Mouse (Mus musculus): ENCODE results near the gene Itgb1bp1.
A peak's percentile ranks its signal among the peaks of the same experiment; 100 is the strongest.

The Itgb1bp1 gene

DNA sequence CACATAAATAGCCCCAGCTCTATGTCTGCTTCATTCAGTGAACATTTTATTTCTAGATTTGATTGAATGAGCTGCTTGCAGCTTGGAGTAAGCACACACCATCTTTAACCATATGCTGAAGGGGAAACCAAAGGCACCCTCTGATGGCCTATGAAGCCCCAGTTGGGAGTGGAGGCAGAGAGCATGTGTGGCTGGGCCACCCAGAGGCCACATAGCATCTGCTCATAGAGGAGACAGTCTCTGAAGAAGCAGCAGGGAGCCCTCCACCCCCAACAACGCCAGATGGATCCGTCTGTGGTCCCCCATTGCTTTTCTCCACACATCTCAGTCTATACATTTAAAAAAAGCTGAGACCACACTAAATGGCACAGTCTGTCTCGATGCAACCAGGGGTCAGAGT, 44.1 kb downstream of the Itgb1bp1 start:
- DNase-seq = no peak

DNA sequence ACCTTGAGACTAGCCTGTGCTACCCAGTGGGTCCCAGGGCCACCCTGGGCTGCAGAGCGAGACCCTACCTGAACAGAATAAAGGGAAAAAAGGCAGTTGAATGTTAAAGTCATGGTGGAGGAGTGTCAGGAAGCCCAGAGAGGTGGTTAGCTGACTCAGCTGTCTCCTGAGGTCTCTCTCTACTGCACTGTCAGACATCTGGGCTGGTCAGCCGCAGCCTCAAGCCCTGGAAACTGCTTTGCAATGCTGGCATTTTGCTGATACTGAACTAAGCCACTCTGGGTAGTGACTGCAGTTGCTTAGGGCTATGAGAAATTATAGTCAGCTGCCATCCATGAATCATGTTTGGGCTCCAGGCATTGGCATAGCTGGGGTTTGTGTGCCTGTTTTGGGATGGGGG, 51.5 kb downstream of the Itgb1bp1 start:
- DNase-seq = no peak

DNA sequence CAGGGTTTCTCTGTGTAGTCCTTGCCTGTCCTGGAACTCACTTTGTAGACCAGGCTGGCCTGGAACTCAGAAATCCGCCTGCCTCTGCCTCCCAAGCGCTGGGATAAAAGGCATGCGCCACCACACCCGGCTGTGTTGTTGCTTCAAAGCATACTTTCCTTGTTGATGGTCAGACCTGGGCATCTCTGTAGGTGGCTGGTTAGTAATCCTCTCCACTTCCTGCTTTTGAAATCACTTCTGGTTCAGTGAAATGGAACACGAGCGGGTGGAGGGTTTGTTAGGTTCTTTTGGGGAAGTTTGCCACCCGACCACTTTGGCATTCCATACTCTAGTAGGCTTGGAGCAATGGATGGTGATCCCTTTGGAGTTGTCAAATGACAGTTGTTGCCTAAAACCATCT, 52.4 kb downstream of the Itgb1bp1 start:
- DNase-seq = no peak

GRCm38 (mm10) chr12:21229076-21229918, 56.8 kb downstream of the Itgb1bp1 start:
- DNase-seq = no peak

DNA sequence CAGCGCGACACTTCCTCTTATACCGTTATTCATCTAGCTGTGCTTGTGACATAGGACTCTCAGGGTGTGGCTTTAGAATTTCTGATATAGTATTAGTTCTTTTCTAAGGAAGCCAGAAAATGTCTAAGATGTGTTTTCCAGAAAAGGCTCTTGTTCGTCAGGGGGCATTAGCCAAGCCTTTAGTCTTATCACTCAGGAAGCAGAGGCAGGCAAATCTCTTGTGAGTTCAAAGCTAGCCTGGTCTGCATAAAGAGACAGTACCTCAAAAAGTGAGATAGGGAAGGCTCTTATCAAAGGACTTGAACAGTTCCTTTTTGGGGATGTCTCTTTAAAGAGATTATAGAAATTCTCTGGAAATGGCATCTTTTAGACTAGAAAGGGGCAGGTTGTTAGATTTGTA, 57.4 kb downstream of the Itgb1bp1 start:
- no peak for DNase-seq

GRCm38 (mm10) chr12:21227076-21227980, 58.8 kb downstream of the Itgb1bp1 start:
- peak; percentile 57 to 66 for DNase-seq

DNA sequence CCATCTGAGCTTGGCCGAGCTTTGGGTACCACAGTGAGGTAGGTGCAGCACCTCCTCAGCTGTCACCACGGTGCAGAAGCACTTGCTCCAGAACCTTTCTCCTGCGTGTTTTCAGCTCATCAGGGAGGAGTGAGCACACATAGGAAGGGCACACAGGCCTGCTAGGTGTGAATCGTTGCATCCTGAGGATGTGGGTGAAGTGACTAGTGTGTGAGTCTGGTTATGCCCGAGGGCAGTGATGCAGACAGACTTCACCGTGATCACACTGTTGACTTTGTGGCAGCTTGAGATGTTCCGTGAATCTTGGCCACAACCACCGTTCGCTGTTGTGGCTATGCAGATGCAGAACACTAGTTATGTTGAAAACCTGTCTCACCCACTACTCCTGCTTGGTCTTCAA, 59.8 kb downstream of the Itgb1bp1 start:
- DNase-seq = no peak

- DNase-seq = no peak
Observed at GRCm38 (mm10) chr12:21225358-21225757, 60.7 kb downstream of the Itgb1bp1 start.

DNA sequence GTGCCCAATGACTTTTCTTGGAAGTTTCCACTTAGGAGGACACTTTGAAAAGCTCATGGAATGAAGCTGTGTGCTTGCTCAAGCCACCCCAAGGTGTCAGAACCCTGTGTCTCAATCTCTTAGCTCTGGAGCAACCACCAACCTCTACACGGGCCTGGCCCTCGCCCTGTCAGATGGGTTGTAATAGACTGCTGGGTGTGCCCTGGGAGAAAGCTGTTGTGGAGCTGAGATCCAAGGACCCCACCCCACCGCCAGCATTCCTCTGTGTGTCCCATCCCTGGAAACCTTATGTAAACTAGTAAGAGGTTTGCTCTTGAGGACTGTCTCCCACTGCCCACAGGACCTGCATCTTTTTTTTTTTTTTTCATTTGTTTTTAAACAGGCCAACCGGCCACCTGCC, 62.2 kb downstream of the Itgb1bp1 start:
- no peak for DNase-seq

- no peak for DNase-seq
Observed at GRCm38 (mm10) chr12:21220596-21220995, 65.5 kb downstream of the Itgb1bp1 start.

DNA sequence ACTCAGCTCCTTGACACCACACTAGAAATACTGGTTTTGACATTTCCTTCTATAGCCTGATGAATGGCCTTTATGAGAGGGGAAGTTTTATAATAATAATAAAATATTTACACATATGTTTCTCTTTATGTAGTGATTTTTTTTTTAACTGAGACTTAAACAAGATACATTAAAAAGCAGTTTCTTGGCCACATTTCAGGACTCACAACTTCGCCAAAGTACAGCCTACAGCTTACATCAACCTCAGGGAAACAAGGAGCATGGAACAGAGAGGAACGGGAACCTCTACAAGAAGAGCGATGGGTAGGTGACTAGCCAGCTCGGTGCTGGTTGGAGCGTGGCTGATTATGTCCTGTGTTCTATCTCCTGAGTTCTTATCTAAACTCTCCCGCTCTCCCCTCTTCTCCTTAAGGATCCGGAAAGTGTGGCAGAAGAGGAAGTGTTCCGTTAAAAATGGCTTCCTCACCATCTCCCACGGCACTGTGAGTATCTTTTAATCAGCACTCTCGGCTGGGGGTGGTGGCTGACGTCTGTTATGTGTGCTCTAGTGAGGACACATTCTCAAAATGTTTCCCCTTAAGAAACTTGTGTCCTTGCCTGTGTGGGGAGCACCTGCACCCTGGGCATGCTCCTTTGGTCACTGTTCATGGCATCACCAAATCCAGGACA, 68.2 kb downstream of the Itgb1bp1 start:
- no peak for DNase-seq

DNA sequence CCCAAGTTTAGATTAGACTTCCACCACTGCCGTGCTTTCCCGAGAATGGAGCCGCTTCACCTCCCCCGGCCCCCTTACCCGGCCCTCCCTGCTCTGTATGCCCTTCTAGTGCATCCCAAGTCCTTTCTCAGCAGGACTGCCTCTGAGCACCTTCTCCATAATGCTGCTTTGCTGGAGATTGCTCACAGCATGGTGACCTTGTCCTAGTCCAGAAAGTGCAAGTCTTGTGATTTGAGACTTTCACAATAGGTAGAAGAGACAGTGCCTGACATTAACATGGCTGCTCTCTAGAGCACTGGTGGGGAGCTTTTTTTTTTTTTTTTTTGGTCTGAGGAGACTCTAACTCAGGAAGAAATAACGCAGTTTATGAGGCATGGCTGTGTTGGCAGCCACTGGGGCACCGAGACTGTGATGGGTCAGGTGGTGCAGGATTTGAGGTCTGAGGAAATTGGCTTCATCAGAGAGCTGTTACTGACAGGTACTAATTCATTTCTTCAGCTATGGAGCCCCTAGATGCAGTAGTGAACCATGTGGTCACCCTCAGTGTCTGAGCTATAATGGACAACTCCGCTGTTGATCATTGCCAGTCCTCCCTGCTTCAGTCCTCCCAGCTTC, 71.4 kb downstream of the Itgb1bp1 start:
- DNase-seq = no peak

DNA sequence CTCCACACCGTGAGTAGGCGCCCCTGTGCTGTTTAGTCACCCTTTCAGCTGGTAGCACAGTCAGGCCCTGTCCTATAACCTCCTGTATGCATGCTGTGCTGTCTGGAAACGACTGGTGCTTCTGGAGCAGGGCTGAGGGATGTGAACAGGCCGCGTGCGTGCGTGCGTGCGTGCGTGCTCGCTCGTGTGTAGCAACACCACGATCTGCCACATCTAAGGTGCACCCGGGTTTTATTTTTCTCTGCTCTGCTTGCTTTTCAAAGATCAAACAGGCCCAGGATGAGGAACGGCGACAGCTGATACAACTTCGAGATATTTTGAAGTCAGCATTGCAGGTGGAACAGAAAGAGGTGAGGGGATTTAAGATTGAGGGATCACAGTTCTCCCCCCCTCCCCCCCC, 73.2 kb downstream of the Itgb1bp1 start:
- no peak for DNase-seq

GRCm38 (mm10) chr12:21209273-21209672, 76.8 kb downstream of the Itgb1bp1 start:
- DNase-seq = no peak

GRCm38 (mm10) chr12:21208172-21208795, 77.8 kb downstream of the Itgb1bp1 start:
- DNase-seq = no peak

DNA sequence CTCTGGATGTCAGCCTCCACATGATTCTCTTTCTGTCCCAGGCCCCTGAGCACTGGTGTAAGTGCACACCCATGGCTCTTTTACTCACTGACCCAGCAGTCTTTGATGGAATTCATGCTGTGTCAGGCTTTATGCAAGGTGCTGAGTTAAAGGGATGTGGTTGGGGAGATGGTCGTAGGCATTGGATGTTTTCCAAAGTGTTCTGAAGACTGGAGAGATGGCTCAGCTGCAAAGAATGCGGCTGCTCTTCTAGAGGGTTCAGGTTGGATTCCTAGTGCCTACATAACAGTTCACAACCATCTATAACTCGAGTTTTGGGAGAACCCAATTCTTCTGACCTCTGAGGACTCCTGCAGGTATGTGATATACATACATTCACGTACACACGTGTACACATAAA, 78.7 kb downstream of the Itgb1bp1 start:
- DNase-seq = no peak

GRCm38 (mm10) chr12:21205799-21206198, 80.3 kb downstream of the Itgb1bp1 start:
- no peak for DNase-seq

GRCm38 (mm10) chr12:21204701-21205312, 81.3 kb downstream of the Itgb1bp1 start:
- peak in 1 of 2 experiments; percentile 17 for DNase-seq

GRCm38 (mm10) chr12:21201485-21202269, 84.4 kb downstream of the Itgb1bp1 start:
- no peak for DNase-seq

DNA sequence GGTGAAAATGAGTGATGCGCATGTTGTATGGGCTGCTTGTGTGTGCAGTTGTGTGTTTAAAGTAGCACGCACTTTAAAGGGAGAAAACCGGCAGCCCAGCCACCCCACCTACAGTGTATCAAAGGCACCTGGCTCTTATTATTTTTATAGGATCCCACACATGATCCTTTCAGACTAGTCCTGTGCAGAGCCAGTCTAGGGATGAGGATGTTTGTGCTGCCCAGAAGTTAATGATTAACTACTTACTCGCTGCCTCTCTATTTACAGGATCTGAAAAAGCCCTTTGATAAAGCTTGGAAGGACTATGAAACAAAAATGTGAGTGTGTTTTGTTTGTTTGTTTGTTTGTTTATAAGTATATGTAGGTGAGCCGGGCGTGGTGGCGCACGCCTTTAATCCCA, 85.5 kb downstream of the Itgb1bp1 start:
- no peak for DNase-seq

GRCm38 (mm10) chr12:21196420-21196819, 89.7 kb downstream of the Itgb1bp1 start:
- no peak for DNase-seq
